Mouse (Mus musculus) hindbrain, embryonic 12.5 days (tissue): ENCODE data around the gene Map3k14. TPM values are rescaled to one million over a fixed set of nuclear protein-coding genes. Genes with fewer than 3 reads are reported as not detected.

Source experiments
- ATAC-seq: fragments of 200-750 bp; cut with Nextera tagmentation; 2 replicates; pipeline ENCODE4 v1.8.0; 2017; ENCODE audit warnings: moderate TSS enrichment; ENCODE audit not compliant: low FRiP score
- H3K27ac ChIP-seq: fragments of 300-500 bp; sonication (generic); 2 replicates; pipeline ENCODE4 v1.5.1; 2016; ENCODE audit warnings: mild to moderate bottlenecking
- H3K27me3 ChIP-seq: fragments of 300-500 bp; sonication (generic); 2 replicates; pipeline ENCODE4 v1.6.1; 2016; ENCODE audit warnings: mild to moderate bottlenecking
- H3K36me3 ChIP-seq: fragments of 300-500 bp; sonication (generic); 2 replicates; pipeline ENCODE4 v1.6.1; 2016; ENCODE audit warnings: mild to moderate bottlenecking
- H3K4me1 ChIP-seq: fragments of 300-500 bp; sonication (generic); 2 replicates; pipeline ENCODE4 v1.6.1; 2016
- H3K4me2 ChIP-seq: fragments of 300-500 bp; sonication (generic); replicated peaks from 2 replicates; pipeline ENCODE4 v1.6.1; 2016; ENCODE audit warnings: mild to moderate bottlenecking
- H3K4me3 ChIP-seq: fragments of 300-500 bp; sonication (generic); 2 replicates; pipeline ENCODE4 v1.5.1; 2016; ENCODE audit warnings: mild to moderate bottlenecking
- H3K9ac ChIP-seq: fragments of 300-500 bp; sonication (generic); 2 replicates; pipeline ENCODE4 v1.6.1; 2016; ENCODE audit warnings: mild to moderate bottlenecking, moderate library complexity
- H3K9me3 ChIP-seq: fragments of 300-500 bp; sonication (generic); replicated peaks from 2 replicates; pipeline ENCODE4 v1.6.1; 2016; ENCODE audit warnings: mild to moderate bottlenecking
- WGBS: fragments of 180-500 bp; shearing (Covaris S2); methylation state at CpG from one replicate; pipeline ENCODE4 v1.1.7; 2016; 5-methylcytosine and 5-hydroxymethylcytosine counted together
- polyA plus RNA-seq: library from polyadenylated mRNA; unstranded; fragments of >200 nt; fragmentation: Nextera tagmentation; extraction: Ambion mirVana; gene quantifications from 2 replicates; pipeline ENCODE4 v1.2.1, GENCODE M21; 2016

The Map3k14 gene
- polyA plus RNA-seq, 1 experiment from 2014 or later: 3.9 TPM

DNA sequence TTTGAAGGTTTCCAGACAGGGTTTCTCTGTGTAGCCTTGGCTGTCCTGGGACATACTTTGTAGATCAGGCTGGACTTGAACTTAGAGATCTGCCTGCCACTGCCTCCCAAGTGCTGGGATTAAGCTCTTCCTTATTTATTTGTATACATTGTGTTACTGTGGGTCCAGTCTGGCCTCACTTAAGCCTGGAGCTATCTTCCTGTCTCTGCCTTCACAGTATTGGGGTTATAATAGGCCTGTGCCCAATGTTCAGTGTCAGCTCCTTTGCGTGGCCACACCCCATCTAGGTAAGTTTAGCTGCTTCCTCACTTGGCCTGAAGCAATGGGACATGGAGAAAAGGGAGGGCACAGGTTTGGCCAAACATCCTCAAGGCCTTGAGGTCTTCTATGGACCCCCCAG lies 90.8 kb downstream of the Map3k14 start:
- Histone ChIP-seq H3K36me3 (no peaks in the 10 kb centered on the region), H3K9me3 (no peaks in the 10 kb centered on the region), H3K27ac (no peak overlapping the region), H3K27me3 (peaks cover 43% of the 10 kb centered on the region), H3K4me2 (no peak overlapping the region), H3K4me3 (no peak overlapping the region), H3K9ac (no peak overlapping the region), H3K4me1 (no peaks in the 10 kb centered on the region)
- ATAC-seq: no peak
- WGBS: 93% methylated on average over 1 of the region's 1 CpGs

DNA sequence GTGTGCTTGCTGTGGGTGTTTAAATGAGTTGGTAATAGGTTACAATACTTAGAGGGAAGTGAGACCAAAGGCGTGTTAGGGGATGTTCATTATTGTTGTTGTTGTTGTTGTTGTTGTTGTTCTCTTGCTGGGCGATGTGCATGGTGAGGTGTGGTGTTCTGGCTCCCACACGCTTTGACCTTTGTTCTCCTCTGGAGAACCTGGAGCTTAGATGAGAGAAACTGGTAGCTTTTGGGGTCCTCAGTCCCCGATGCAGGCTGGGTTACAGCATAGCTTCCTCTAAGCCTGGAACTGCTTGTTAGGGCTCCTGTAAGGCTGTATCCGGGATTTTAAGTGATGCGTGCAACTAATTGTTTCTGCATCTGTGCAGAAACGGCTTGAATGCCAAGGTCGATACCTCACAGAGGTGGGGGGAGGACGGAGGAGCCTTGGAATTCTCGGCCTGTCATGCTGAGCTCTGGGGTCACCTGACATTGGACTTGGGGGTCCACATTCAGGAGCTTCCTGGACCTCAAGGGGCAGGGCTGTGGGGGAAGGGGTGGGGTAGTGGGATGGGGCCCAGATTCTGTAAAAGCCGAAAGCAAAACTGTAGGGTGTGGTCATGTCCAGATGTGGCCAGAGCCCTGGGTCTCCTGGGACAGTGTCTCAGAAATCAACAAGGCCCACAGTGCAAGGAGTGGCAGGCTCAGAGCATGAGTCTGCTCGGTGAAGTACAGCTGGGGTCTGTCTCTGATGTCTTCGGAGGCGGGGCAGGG lies 91.4 kb downstream of the Map3k14 start:
- no peak for ATAC-seq
- 75% methylated on average over 14 of the region's 14 CpGs for WGBS
- Histone ChIP-seq H3K9ac (no peak overlapping the region), H3K36me3 (no peaks in the 10 kb centered on the region), H3K4me1 (peaks cover 4% of the 10 kb centered on the region; the same call in 1 of the 2 replicates), H3K9me3 (no peaks in the 10 kb centered on the region), H3K4me2 (no peak overlapping the region), H3K27me3 (peaks cover 50% of the 10 kb centered on the region), H3K27ac (no peak overlapping the region), H3K4me3 (no peak overlapping the region)

DNA sequence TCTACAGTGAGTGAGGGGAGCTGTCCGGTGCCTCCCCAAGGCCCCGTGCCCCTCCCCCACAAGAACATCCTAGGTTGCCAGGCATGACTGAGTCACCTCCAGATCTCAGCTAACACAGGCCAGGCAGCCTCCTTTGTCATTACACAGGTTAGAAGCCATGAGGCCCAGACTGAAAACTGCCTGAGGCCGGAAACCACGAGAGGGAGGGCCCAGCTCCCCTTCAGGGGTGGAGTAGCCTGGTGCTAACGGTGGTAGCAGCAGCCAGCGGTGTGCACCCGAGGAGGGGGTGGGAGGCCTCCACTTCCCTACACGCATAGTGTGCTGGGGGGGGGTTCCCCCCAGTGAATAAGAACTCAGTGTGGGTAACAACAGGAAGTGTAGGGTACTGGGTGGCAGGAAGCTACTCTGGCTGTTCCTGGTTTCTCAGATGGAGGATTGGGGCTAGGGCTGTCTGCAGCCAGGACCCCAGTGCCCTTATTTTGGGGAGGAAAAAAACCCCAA lies 92.3 kb downstream of the Map3k14 start:
- no peak for ATAC-seq
- H3K27me3 ChIP-seq: peaks cover 52% of the 10 kb centered on the region

GRCm38 (mm10) chr11:103174411-103174832 lies 92.8 kb downstream of the Map3k14 start:
- no peak overlapping the region for H3K27ac ChIP-seq
- H3K9me3 ChIP-seq: no peaks in the 10 kb centered on the region
- H3K4me3 ChIP-seq: no peak overlapping the region
- no peak overlapping the region for H3K9ac ChIP-seq
- H3K4me1 ChIP-seq: peaks cover 14% of the 10 kb centered on the region
- ATAC-seq: no peak
- no peaks in the 10 kb centered on the region for H3K36me3 ChIP-seq
- H3K4me2 ChIP-seq: no peak overlapping the region
- peaks cover 52% of the 10 kb centered on the region for H3K27me3 ChIP-seq
- 83% methylated on average over 5 of the region's 5 CpGs for WGBS

More for the DNA sequence above, 92.3 kb downstream of the Map3k14 start:
- Histone ChIP-seq H3K4me1 (peaks cover 12% of the 10 kb centered on the region), H3K9me3 (no peaks in the 10 kb centered on the region), H3K9ac (no peak overlapping the region), H3K4me2 (no peak overlapping the region), H3K4me3 (no peak overlapping the region), H3K36me3 (no peaks in the 10 kb centered on the region), H3K27ac (no peak overlapping the region)
- 59% methylated on average over 8 of the region's 8 CpGs for WGBS

DNA sequence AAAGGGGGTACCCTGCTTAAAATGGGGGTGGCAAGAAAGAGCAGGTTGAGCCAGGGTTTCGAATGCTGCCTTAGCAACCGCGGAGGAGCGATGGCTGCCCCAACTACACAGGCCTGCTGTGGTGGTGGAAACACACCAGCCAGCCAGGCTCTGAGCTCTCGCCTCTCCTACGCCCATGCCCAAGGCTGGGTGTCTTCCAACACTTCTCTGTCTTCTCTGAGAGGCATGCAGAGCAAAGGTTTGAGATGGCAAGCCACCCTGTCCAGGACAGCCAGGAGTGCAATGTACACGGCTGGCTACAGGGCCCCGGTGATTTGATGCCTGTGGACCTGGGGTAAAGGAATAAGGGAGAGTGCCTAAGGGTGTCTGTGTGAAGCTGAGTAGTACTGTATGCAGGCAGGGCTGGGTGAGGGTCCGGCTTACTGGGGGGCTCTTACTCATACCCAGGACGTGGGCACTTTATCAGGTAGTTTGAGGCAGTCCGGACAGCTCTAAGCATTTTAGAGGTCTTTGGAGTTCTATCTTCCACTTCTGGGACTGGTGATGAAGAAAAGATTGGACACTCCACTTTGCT lies 93.4 kb downstream of the Map3k14 start:
- H3K27me3 ChIP-seq: peaks cover 58% of the 10 kb centered on the region
- no peak overlapping the region for H3K4me3 ChIP-seq
- H3K9ac ChIP-seq: no peak overlapping the region
- H3K4me1 ChIP-seq: peaks cover 14% of the 10 kb centered on the region
- ATAC-seq: no peak
- WGBS: 92% methylated on average over 11 of the region's 11 CpGs
- no peak overlapping the region for H3K27ac ChIP-seq
- no peaks in the 10 kb centered on the region for H3K9me3 ChIP-seq
- no peak overlapping the region for H3K4me2 ChIP-seq
- no peaks in the 10 kb centered on the region for H3K36me3 ChIP-seq

DNA sequence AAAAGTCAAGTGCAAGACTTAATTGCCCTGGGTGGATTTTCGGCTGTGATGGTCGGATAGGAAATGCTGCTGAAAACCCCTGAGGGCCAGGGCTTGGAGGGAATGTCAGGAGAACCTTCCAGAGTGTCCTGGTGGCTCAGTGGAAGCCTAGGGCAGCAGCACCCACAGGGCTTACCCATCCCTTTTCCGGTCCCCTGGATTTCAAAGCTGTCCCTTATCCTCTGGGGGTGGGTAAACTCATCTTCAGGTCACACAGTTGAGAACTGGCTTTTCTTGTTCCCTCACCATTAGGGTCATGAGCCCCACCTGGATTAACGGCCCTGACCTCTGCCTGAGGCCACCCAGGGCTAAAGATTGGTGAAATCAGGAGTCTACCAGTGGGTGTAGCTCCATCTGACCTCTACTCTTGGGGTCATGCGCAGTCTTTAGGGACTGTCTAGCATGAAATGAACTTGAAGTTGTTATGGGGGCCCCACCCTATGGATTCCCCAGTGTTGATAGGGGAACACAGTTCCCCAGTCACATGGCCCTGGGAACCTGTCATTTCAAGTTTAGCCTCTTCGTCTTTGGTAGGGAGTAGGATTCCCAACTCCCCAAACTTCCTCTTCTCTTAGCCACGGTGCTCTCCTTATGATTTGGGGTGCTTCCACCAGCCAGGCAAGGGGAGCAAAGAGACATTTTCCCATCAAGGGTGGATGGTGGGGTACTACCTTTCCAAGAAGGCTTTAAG lies 94.1 kb downstream of the Map3k14 start:
- H3K9ac ChIP-seq: no peak overlapping the region
- no peaks in the 10 kb centered on the region for H3K9me3 ChIP-seq
- no peak overlapping the region for H3K4me2 ChIP-seq
- H3K4me3 ChIP-seq: no peak overlapping the region
- no peak overlapping the region for H3K27ac ChIP-seq
- no peak for ATAC-seq
- H3K36me3 ChIP-seq: no peaks in the 10 kb centered on the region
- 85% methylated on average over 7 of the region's 7 CpGs for WGBS
- peaks cover 58% of the 10 kb centered on the region for H3K27me3 ChIP-seq
- H3K4me1 ChIP-seq: peaks cover 14% of the 10 kb centered on the region

- H3K9ac ChIP-seq: no peak overlapping the region
- no peak overlapping the region for H3K27ac ChIP-seq
- WGBS: 71% methylated on average over 6 of the region's 6 CpGs
- ATAC-seq: no peak
- H3K36me3 ChIP-seq: no peaks in the 10 kb centered on the region
- no peaks in the 10 kb centered on the region for H3K9me3 ChIP-seq
- peaks cover 14% of the 10 kb centered on the region for H3K4me1 ChIP-seq
- H3K27me3 ChIP-seq: peaks cover 58% of the 10 kb centered on the region
- H3K4me3 ChIP-seq: no peak overlapping the region
- H3K4me2 ChIP-seq: no peak overlapping the region
These were observed 94.8 kb downstream of the Map3k14 start for GRCm38 (mm10) chr11:103172392-103173040.

DNA sequence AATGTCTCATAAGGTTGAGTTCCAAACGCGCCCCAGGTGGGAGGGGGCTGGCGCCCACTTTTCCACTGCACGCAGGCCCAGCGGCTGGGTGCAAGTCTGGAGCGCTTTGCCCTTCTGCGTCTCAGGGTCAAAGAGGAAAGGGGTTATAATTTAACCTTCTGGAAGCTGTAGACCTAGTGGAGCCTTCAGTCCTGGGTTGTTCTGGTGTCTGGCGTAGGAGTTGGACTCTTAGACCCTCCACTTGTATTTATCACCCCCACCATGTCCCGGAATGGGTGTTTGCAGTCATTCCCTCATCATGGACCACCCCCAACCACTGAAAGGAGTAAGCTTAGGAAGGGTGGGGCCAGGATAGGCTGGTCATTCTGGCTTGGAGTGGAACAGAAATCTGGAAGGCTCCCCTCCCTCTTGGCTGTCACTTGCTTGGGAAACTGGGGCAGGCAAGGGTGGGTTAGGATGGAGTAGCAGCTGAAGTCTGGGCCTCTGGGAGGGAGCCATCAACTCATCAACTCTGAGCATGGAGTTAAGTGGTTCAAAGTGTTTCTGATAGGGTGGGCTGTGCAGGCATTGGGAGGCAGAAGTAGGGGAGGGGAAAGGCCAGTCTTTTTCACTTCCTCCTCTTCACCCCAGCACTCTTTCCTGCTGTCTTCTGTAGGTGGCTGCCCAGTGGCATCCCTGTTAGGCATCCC lies 95.4 kb downstream of the Map3k14 start:
- Histone ChIP-seq H3K36me3 (no peaks in the 10 kb centered on the region), H3K27ac (no peak overlapping the region), H3K4me2 (peak overlapping the region; percentile 98), H3K9me3 (no peaks in the 10 kb centered on the region), H3K9ac (peak overlapping the region; percentile 81; the same call in 1 of the 2 replicates), H3K4me1 (peaks cover 14% of the 10 kb centered on the region), H3K27me3 (peaks cover 58% of the 10 kb centered on the region), H3K4me3 (peak overlapping the region; percentile 72)
- no peak for ATAC-seq
- WGBS: 52% methylated on average over 9 of the region's 9 CpGs

- peak overlapping the region; percentile 81 for H3K9ac ChIP-seq
- no peaks in the 10 kb centered on the region for H3K36me3 ChIP-seq
- H3K9me3 ChIP-seq: no peaks in the 10 kb centered on the region
- H3K4me3 ChIP-seq: peak overlapping the region; percentile 72
- peak; percentile 14; the same call in 1 of the 2 replicates for ATAC-seq
- H3K4me1 ChIP-seq: peaks cover 14% of the 10 kb centered on the region
- H3K27me3 ChIP-seq: peaks cover 58% of the 10 kb centered on the region
- 3% methylated on average over 23 of the region's 23 CpGs for WGBS
- H3K4me2 ChIP-seq: peak overlapping the region; percentile 98
- no peak overlapping the region for H3K27ac ChIP-seq
These were observed 96.0 kb downstream of the Map3k14 start for GRCm38 (mm10) chr11:103171286-103171620.

- 0 out of 2 replicates have a peak within 1 kb of the TSS, but pooled peaks have one; percentile 7 for H3K27ac ChIP-seq
- H3K9me3 ChIP-seq: no peaks in the 10 kb centered on the region
- H3K9ac ChIP-seq: peak within 1 kb of the TSS; percentile 81
- H3K4me3 ChIP-seq: peak within 1 kb of the TSS; percentile 72
- 2% methylated on average over 35 of the region's 84 CpGs for WGBS
- peak; percentile 68 for ATAC-seq
- peak within 1 kb of the TSS; percentile 98 for H3K4me2 ChIP-seq
- peaks cover 58% of the 10 kb centered on the region for H3K27me3 ChIP-seq
- H3K36me3 ChIP-seq: no peaks in the 10 kb centered on the region
- H3K4me1 ChIP-seq: peaks cover 14% of the 10 kb centered on the region
These were observed 96.6 kb downstream of the Map3k14 start, which contains the start of gene Fmnl1 for GRCm38 (mm10) chr11:103170494-103171285. TSS of gene Fmnl1 (plus strand) at chr11:103171107.

- H3K4me2 ChIP-seq: peak overlapping the region; percentile 98
- peak overlapping the region; percentile 72 for H3K4me3 ChIP-seq
- H3K9me3 ChIP-seq: no peaks in the 10 kb centered on the region
- H3K27me3 ChIP-seq: peaks cover 57% of the 10 kb centered on the region
- H3K36me3 ChIP-seq: no peaks in the 10 kb centered on the region
- peak overlapping the region; percentile 81 for H3K9ac ChIP-seq
- peaks cover 14% of the 10 kb centered on the region for H3K4me1 ChIP-seq
- ATAC-seq: no peak
- H3K27ac ChIP-seq: no peak overlapping the region
- 47% methylated on average over 3 of the region's 3 CpGs for WGBS
These were observed 97.2 kb downstream of the Map3k14 start for GRCm38 (mm10) chr11:103170111-103170493.
